Mouse (Mus musculus) embryo, embryonic 9.5 days (tissue): Measurements from ENCODE around the gene Ccdc60.
"Not testable (repeated sequence)": the region's sequence is repeated elsewhere in the genome, so short reads cannot be mapped to it uniquely, and the experiment has no call there.

Source experiments
- DNase-seq: peaks from one replicate; pipeline ENCODE4 v3.0.0-alpha.2; 2017; ENCODE audit errors: extremely low spot score

Gene Ccdc60

DNA sequence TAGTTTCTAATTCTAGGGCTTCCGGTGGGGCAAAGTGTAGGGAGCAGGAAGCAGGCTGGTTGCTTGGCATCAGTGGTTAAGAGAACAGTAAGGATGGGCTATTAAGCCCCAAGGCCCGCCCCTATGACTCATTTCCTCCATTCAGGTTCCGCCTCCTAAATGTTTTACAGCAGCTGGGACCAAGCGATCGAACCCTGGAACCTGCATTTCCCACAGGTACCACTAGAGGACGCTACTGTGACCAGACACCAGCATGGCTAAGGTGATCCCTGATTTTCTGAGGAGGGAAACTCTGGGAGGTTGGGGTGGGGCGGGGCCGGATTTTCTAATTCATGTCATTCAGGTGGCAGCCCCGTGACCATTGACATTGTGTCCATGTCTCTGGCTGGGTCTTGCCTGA is 96.1 kb downstream of the Ccdc60 start:
- no peak for DNase-seq

DNA sequence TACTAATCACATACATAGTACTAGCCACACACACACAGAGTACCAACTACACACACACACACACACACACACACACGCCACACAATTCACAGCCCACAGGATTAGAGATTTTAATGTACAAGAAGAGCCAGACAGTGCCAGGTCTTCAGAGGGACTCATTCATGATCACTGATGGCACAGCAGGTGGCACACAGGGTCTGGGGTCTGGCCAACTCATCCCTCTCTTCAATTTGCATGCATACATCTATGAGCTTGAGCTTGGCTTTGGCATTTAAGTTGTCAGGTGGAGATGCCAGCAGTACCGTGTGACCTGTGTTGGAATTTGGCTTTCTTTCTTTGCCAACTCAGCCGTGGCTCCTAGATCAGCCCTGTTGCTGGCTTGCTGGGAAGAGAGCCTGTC is 97.2 kb downstream of the Ccdc60 start:
- DNase-seq: no peak

DNA sequence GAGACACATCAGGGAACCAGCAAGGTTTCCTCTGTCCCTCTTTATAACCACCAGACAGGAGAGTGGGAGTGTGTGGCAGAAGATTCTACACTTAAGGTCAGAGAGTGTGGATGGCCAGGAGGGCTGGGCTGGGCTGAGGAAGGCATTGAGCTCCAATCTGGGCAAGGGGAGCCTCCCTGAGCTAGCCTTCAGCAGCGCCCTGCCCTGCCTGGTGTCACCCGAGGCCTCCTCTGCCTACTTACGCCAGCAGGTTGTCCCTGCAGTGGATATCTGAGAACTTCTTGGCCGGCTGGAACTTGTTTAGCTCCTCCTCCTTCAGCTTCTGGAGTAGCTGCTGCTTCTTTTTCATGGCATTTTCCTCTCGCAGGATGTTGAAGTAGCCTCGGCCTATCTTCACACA is 99.0 kb downstream of the Ccdc60 start:
- DNase-seq: no peak

DNA sequence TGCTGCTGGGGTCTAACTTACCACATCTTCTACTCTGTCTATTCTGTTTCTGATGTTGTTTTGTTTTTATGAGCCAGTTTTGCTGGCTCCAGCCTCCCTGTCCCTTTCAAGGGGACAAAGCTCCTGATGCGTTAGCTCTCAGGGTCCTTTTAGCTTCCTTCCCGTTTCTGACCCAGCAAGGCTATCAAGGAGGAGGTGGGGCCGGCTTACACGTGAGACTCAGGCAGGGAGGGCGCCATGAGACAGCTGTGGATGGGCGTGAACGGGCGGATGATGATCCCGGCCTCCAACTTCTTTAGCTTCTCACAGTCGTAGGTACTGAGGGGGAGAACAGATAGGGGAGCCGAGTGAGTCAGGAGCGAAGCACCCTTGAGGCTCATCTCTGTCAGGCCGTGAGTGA is 108.2 kb downstream of the Ccdc60 start:
- no peak for DNase-seq

DNA sequence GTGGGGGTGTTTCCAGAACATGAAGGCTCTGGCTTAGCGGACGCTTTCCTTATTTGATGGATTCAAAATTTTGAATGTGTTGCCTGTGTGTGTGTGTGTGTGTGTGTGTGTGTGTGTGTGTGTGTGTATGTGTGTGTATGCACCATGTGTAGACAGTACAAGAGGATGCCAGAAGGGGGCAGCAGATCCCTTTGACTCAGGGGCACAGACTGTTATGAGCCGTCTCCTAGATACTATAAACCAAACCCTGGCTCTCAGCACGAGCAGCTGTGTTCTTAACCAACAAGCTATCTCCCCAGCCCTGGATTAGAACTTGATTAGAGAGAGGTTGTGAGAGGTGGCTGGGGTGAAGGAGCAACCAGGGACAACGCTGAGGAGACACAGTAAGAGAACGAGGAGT is 117.1 kb downstream of the Ccdc60 start:
- DNase-seq: no peak

DNA sequence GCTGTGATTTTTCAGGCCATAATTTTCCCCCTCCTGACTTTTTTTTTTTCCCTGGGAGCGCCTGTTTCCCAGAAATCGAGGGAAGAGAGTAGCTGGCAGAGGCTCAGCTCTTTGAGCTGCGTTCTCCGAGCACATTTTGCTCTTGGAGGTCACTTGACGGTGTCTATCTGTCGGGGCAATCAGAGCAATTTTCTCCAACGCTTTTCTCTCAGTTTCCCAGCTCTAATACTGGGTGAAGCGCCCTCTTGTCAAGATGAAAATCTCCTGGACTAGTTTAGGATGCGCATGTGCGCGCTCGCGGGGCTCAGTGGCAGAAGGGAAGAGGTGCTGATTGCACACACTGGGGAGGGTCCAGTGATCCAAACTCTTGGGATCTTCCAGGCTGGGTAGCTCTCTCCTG is 121.8 kb downstream of the Ccdc60 start:
- DNase-seq: no peak

DNA sequence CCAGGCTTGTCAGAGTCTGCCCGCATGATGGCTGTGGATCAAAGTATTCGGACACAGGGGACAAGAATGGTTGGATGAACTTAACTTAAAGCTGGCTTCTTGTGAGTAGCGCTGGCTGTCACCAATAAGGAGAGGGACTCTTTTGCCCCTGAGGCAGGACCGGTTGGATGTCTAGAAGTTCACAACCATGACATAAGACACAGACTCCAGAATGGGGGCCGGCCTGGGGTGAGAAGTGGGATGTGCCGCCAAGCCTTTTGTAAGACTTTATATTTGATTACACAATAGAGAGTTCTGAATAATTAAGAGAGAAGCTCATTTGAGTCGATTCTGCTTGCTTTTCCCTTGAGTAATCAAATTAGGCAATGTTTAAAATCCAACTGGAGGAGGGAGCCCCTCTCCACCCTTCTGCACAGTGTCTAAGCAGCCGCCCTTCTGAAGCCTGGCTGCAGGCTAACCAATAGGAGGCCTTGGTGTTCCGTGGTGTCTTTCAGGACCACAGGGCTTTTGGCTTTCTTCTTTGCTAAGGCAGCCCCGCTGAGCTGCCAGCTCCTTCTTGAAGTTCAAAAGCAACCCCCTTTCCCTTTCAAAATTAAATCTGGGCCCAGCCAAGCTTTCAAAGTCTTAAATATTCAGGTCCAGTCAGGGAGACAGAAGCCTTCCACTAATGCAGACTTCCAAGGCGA is 123.4 kb downstream of the Ccdc60 start:
- no peak for DNase-seq

DNA sequence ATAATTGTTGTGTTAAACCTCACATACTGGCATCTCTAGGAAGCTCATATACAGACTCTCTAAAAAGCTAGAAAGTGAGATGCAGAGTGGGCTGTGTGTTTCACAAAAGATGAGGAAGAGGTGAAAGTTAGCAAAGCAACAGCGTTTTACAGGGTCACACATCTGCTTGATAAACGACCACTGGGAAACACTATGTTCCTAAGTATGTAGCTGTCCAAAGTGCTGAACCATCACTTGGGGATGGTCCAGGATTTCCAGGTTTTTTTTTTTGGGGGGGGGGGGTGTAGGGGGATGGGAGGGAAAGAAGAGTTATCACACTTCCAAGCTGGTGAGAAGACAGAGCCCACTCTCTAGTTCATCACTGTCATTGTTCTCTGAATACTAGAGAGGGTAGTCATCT is 134.0 kb downstream of the Ccdc60 start:
- no peak for DNase-seq

DNA sequence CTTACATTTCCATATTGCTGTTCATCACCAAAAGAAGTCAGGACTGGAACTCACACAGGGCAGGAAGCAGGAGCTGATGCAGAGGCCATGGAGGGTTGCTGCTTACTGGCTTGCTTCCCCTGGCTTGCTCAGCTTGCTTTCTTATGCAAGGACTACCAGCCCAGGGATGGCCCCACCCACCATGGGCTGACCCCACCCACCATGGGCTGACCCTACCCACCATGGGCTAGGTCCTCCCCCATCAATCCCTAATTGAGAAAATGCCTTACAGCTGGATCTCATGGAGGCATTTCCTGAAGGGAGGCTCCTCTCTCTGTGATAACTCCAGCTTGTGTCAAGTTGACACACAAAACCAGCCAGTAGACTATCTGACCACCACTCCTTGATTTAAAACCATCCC is 142.3 kb downstream of the Ccdc60 start:
- not testable (repeated sequence) for DNase-seq

DNA sequence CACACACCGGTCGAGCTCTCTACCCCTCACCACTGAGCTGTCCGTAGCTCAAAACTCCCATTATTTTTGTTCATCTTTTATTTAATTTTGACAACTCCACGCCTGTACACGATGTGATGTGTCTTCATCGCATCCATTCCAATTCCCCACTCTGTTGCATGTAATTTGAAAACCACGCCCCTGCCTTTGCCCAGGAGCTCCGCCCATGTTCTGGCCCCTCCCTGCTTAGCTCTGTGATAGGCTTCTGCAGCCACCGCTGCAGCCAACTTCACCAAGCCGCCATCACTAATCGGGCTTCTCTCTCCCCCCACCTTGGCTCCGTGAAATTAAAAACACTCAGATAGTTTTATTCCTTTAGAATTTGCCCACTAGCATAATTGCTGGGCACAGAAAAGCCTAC is 144.1 kb downstream of the Ccdc60 start:
- DNase-seq: no peak

DNA sequence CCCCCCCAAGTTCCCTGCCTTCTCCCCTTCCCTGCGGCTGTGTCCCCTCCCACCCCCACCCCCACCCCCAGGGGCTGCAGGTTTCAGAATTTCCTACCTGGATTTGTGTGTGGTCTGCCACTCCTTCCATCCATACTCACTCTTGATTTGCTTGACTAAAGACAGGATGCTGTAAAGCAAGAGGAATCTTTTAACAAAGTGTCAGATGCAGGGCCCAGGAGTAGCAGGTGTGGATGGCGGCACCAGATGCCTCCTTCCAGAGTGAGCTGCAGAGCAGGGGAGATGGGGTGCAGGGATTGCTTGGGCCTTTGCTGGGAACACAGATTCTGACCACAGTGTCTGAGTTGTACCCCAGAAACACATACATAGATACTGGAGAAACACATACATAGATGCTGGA is 148.1 kb downstream of the Ccdc60 start:
- no peak for DNase-seq

DNA sequence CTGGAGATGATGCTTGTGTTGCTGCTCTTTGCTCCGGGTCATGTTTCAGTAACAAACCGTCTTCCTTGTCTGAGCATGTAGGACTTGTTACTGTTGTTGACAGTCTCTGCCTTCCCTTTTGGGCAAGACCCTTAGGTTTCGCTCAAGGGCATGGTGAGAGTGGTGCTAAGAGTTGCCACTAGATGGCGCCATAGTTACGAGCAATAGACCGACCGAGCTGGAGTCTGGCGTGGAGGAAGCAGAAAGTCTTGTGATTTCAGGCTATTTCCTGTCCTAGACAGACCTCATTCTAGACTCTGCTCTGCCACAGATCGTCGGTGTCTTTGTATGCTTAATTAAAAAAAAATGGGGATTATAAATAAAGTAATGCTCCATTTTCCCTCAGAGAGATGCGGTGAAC is 165.4 kb downstream of the Ccdc60 start:
- DNase-seq: peak; percentile 86

DNA sequence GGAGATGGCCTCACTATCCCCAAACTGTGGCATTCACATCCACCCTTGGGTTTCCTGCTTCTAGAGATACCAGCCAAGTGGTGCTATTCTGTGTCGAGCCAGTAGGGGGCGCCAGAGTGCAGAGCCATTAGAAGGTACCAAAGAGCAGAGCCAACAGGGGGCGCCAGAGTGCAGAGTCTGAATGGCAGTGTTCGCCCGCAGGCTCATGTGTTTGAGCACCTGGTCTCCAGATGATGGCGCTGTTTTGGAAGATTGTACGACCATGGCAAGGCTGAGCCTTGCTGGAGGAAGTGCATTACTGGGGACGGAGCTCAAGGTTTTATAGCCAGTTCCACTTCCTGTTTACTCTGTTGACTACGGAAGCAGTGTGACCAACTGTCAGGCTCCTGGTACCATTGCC is 172.2 kb downstream of the Ccdc60 start:
- peak; percentile 49 for DNase-seq

DNA sequence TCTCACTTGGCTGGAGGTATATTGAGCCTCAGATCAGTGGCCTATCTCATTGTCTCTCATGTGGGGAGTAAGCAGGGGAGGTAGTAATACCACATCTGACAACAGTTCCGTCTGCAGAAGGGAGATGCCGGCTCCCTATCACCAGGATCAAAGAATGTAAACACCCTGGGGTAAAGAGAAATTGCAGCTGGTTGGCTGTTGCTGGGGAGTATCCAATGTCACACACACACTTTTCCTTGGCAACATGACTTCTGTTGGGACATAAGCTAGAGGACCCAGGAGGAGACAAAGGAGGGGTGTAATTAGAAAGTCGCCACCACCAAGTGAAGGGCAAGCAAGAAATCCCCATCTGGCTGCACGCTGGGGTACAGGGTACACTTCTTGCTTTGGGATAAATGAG is 172.7 kb downstream of the Ccdc60 start:
- peak; percentile 4 for DNase-seq

DNA sequence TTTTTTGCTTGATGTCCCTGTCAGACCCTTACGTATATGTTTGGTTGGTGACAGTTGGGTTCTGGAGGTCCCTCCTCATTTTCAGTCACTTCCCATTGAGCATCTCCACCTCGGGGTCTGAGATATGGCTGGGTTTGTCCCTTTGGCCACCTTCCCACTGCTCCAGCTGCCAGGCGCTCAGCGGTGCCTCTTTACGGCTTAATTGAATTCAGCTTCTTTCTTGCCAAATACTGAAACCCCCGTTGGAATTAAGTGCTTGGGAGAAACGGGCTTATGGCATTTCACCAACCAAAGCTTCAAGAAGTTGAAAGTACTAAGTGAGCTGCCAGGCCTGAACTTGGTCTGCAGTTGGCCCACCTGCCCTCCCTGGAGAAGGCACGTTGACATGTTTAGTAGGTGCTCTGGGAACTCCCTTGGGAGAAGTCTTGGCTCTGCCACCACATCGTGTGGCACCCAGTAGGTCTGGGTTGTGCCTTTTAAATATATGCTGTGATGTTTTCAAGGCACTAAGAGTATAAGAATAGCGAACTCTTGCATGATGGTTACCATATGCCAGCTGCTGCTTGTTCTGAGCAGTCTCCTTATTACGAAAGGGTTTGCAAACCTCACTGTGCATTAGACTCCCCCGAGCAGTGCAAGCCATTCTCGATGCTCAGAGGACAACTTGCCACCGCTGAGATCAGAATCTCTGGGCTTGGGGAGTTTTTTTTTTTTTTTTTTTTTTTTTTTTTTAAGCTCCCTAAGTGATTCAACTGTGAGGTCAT is 173.5 kb downstream of the Ccdc60 start:
- no peak for DNase-seq

DNA sequence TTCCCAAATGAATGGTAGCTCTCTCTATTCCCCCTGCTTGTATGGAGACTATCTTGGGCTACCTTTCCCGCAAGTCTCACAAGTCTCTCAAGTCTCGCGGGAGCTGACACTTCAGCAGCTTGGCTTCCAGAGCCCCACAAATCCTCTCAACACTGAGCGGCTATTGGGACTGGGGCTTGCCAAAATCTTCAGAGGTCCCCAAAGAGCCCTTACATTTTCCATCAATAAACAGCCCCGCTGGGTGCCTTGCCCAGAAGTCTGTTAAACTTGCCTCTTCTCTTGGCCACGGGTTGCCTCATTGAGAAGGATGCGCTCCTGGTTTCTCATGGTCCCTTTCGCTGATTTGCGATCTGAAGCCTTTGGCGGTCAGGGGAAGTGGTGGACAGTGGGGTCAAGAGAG is 180.1 kb downstream of the Ccdc60 start:
- DNase-seq: no peak

DNA sequence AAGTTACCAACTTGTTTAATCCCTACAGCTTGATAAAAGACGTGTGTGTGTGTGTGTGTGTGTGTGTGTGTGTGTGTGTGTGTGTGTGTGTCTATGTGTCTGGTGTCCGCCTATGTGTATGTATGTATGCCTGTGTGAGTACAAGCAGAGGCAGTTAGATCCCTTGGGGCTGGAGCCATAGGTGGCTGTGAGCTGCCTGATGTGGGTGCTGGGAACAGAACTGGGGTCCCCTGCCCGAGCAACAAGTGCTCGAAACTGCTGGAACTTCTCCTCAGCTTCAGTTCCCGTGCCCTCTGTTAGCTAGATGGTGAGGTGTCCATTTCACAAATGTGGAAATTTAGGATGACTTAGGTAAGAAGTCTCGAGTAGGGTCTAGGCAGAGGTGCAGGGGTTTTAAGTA is 204.6 kb downstream of the Ccdc60 start:
- no peak for DNase-seq

DNA sequence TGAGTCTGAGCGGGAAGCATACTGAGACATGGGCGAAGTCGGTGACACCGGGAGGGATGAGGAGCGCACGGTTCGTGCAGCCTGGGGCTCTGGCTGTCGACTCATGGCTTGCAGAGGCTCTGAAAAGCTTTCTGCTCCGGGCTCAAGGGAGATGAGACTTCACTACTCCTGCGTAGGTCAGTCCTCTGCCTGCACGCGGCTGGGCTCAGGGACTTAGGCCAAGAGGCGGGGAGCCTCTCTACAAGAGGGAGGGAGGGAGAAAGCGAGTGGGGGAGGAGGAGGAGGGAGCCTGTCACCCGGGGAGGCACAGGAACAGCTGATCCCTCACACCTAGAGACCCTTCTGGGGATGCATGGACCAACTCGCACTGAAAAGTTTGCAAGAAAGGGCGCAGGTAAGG is 205.7 kb downstream of the Ccdc60 start, which contains the start of gene Tmem233:
Gene Tmem233 (minus strand): TSS at position 164 of the 400 bp plus-strand sequence.
- DNase-seq: peak; percentile 9

DNA sequence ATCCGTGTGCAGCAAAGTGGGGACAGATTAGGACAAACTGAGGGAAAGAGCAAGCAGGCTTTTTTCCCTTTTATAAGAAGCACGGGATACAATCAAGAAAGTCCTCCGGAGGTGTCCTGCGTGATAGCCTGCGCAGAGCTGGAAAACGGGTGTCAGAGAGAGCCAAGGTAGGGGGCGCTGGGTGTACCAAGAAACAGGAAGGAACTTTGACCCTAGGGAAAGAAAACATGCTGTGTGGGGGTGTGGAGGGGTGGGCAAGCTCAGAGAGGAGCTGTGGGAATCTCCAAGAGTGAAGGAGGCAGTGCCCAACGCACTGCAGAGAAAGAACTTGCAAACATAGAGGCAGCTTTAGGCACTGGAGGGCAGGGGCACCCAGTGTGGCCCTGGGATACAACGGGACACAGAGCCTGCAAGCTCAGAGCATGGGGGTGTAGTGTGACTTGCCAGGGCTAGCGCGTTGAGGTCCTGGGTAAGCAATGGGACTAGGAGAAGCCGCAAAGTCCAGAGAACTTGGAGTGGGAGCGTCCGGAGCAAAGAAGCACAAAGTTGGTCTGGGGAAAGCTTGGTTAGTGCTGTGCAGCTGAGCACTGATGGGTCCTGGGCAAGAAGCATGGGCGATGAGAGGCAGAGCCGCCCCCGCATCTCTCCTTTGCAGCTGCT is 206.4 kb downstream of the Ccdc60 start:
- no peak for DNase-seq

DNA sequence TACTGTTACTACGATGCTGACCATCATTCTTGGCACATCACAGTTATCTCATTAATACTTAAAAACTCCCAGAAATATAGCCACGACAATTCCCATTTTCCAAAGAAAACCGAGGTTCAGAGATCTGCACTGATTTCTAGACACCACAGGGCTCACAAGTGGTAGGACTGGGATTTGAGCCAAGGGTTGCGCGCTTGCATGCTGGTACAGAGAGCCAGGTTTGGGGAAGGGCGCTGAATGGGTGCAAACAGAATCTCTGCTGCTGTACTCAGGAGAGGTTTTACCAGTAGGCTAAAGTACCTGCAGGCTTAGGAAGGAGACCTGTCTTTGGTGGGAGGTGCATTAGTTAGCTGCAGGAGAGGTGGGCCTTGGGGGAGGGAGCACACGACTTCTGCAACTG is 207.2 kb downstream of the Ccdc60 start:
- no peak for DNase-seq

DNA sequence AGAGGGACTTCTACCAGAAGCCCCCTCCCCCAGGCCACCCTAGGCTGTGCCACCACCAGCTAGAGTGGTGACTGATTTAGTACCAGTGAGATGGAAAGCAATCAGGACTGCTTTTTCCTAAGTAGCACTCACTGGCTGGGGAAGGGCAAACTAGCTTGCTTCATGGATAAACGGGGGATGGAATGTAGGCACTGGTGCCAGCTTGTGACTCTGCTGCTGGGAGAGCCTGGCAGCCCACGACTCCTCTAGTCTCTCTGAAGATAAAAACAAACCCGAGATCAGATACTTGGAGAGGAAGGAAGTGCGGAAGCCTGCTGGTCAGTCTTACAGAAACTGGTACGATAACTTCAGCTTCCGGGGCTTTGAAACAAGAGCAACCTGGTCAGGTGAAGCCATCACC is 208.0 kb downstream of the Ccdc60 start:
- DNase-seq: no peak
